Mouse (Mus musculus): ENCODE measurements around the gene Sh2d7.
"Not testable (repeated sequence)": the region's sequence is repeated elsewhere in the genome, so short reads cannot be mapped to it uniquely, and the experiment has no call there.

Gene Sh2d7

GRCm38 (mm10) chr9:54544212-54544953 lies 5.6 kb downstream of the Sh2d7 start:
- in situ Hi-C loops (cut with MboI, MseI) = no loop called here

GRCm38 (mm10) chr9:54544954-54545315 lies 6.2 kb downstream of the Sh2d7 start:
- in situ Hi-C loops (cut with MboI, MseI) = no loop called here

- in situ Hi-C loops (cut with MboI, MseI) = no loop called here
These were observed 8.8 kb downstream of the Sh2d7 start for GRCm38 (mm10) chr9:54547536-54547935.

GRCm38 (mm10) chr9:54549433-54549832 lies 10.6 kb downstream of the Sh2d7 start:
- in situ Hi-C loops (cut with MboI, MseI) = no loop called here

- in situ Hi-C loops (cut with MboI, MseI) = no loop called here
These were observed 13.6 kb downstream of the Sh2d7 start for GRCm38 (mm10) chr9:54552409-54552808.

- in situ Hi-C loops (cut with MboI, MseI) = no loop called here
These were observed 16.3 kb downstream of the Sh2d7 start for GRCm38 (mm10) chr9:54555044-54555443.

GRCm38 (mm10) chr9:54558731-54559130 lies 19.9 kb downstream of the Sh2d7 start:
- in situ Hi-C loops (cut with MboI, MseI) = no loop called here

GRCm38 (mm10) chr9:54559771-54560471 lies 21.1 kb downstream of the Sh2d7 start, which contains the start of gene Cib2:
Gene Cib2 (minus strand): TSS chr9:54560218.
- in situ Hi-C loops (cut with MboI, MseI) = no loop called here

GRCm38 (mm10) chr9:54560831-54561601 lies 22.2 kb downstream of the Sh2d7 start:
- in situ Hi-C loops (cut with MboI, MseI) = no loop called here

GRCm38 (mm10) chr9:54566958-54567357 lies 28.2 kb downstream of the Sh2d7 start:
- in situ Hi-C loops (cut with MboI, MseI) = no loop called here

GRCm38 (mm10) chr9:54568732-54569131 lies 29.9 kb downstream of the Sh2d7 start:
- in situ Hi-C loops (cut with MboI, MseI) = no loop called here

GRCm38 (mm10) chr9:54571130-54571839 lies 32.5 kb downstream of the Sh2d7 start:
- in situ Hi-C loops (cut with MboI, MseI) = no loop called here

- in situ Hi-C loops (cut with MboI, MseI) = no loop called here
These were observed 44.9 kb downstream of the Sh2d7 start for GRCm38 (mm10) chr9:54583712-54584111.

- in situ Hi-C loops (cut with MboI, MseI) = not testable (repeated sequence)
These were observed 45.3 kb downstream of the Sh2d7 start for GRCm38 (mm10) chr9:54584127-54584526.

GRCm38 (mm10) chr9:54585839-54586198 lies 47.0 kb downstream of the Sh2d7 start:
- in situ Hi-C loops (cut with MboI, MseI) = no loop called here

GRCm38 (mm10) chr9:54586199-54587061 lies 47.6 kb downstream of the Sh2d7 start, which contains the start of gene Idh3a:
Gene Idh3a (plus strand): TSS chr9:54586334.
- in situ Hi-C loops (cut with MboI, MseI) = no loop called here

- in situ Hi-C loops (cut with MboI, MseI) = no loop called here
These were observed 49.1 kb downstream of the Sh2d7 start for GRCm38 (mm10) chr9:54587863-54588262.

- in situ Hi-C loops (cut with MboI, MseI) = not testable (repeated sequence)
These were observed 54.9 kb downstream of the Sh2d7 start for GRCm38 (mm10) chr9:54593652-54594051.
